Mouse (Mus musculus) liver, embryonic 14 days (tissue): ENCODE measurements around the gene Olfr1105. TPM values are rescaled to one million over a fixed set of nuclear protein-coding genes. Genes with fewer than 3 reads are reported as not detected.

Experiments
- polyA plus RNA-seq: library from polyadenylated mRNA; depleted of rRNA; stranded (reverse); fragments of >200 nt; gene quantifications from 2 replicates; pipeline ENCODE4 v1.2.3, GENCODE M21; 2012; rRNA removed

The Olfr1105 gene
- polyA plus RNA-seq, result not detected in 2 replicates

DNA sequence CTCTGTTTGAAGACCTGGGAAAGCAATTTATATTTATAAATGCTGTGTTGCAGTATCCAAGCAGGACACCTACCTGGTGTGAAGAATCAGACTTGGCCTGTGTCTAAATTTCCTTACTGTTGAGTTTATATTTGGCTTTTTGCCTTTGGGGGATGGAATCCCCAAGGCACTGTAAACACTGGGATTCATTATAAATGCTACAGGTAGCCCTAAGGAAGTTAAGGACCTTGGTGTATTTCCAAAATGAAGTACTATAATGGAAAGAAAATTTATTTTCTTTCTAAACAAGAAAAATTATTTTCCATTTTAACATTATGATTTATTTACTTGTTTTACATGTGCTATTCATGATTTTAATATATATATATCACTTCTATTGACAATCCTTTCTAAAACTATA is at the start of gene Olfr1105:
Gene Olfr1105, minus strand, starts transcription at position 101 of the 400 bp plus-strand sequence.

DNA sequence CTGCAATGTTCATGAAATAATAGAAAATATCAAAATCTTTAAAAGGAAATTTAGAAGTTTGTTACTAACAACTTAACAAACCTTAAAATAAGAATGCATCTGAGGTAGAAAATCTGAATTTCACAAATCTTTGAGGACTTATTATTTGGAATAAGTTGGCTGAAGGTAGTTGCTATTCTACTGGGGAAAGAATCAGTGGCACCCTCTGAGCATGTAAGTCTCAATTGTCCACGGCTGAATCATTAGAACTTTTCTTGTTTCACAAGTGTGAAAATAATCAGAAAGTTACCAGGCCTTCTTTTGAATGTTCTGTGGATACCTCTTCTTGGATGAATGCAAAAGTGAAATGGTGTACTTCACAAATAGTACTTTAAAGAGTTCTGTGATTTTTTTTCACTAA is 39.4 kb upstream of the Olfr1105 start, which contains the start of gene Olfr1107:
Gene Olfr1107, minus strand, starts transcription at position 101 of the 400 bp plus-strand sequence.

GRCm38 (mm10) chr2:87052173-87052572 is 15.8 kb upstream of the Olfr1105 start, which contains the start of gene Olfr1106:
TSS of gene Olfr1106 (minus strand) at chr2:87052273.

GRCm38 (mm10) chr2:87026980-87027379 is 9.4 kb downstream of the Olfr1105 start, which contains the start of gene Olfr1104:
TSS of gene Olfr1104 (minus strand) at chr2:87027080.

GRCm38 (mm10) chr2:86998098-86998497 is 38.2 kb downstream of the Olfr1105 start, which contains the start of gene Olfr1102:
TSS of gene Olfr1102 (plus strand) at chr2:86998398.

GRCm38 (mm10) chr2:86991121-86991520 is 45.2 kb downstream of the Olfr1105 start, which contains the start of gene Olfr1101:
TSS of gene Olfr1101 (minus strand) at chr2:86991221.

Other genes starting within 250 kb of the Olfr1105 start
- gene Olfr141, start 226.5 kb downstream of the Olfr1105 start, polyA plus RNA-seq, result not detected in 2 replicates
- gene Olfr1094, start 211.9 kb downstream of the Olfr1105 start, polyA plus RNA-seq, result not detected in 2 replicates
- gene Olfr1095, start 184.8 kb downstream of the Olfr1105 start, polyA plus RNA-seq, result not detected in 2 replicates
- not detected in 2 replicates for gene Gm13723, start 161.7 kb downstream of the Olfr1105 start, polyA plus RNA-seq
- gene Olfr1097, start 144.3 kb downstream of the Olfr1105 start, polyA plus RNA-seq, result not detected in 2 replicates
- gene Olfr1098, start 112.0 kb downstream of the Olfr1105 start, polyA plus RNA-seq, result not detected in 2 replicates
- not detected in 2 replicates for gene Olfr1099, start 75.8 kb downstream of the Olfr1105 start, polyA plus RNA-seq
- not detected in 2 replicates for gene Olfr1100, start 56.6 kb downstream of the Olfr1105 start, polyA plus RNA-seq
- gene Olfr1101, start 45.3 kb downstream of the Olfr1105 start, polyA plus RNA-seq, result not detected in 2 replicates
- gene Olfr1102, start 38.1 kb downstream of the Olfr1105 start, polyA plus RNA-seq, result not detected in 2 replicates
- gene Olfr1104, start 9.5 kb downstream of the Olfr1105 start, polyA plus RNA-seq, result not detected in 2 replicates
- gene Olfr1106, start 15.7 kb upstream of the Olfr1105 start, polyA plus RNA-seq, result not detected in 2 replicates
- not detected in 2 replicates for gene Olfr1107, start 39.3 kb upstream of the Olfr1105 start, polyA plus RNA-seq
- gene Olfr1109, start 59.5 kb upstream of the Olfr1105 start, polyA plus RNA-seq, result not detected in 2 replicates
- not detected in 2 replicates for gene Olfr259, start 78.0 kb upstream of the Olfr1105 start, polyA plus RNA-seq
- gene Olfr1110, start 103.8 kb upstream of the Olfr1105 start, polyA plus RNA-seq, result not detected in 2 replicates
- gene Olfr1111, start 116.1 kb upstream of the Olfr1105 start, polyA plus RNA-seq, result not detected in 2 replicates
- not detected in 2 replicates for gene Olfr1112, start 151.3 kb upstream of the Olfr1105 start, polyA plus RNA-seq
- not detected in 2 replicates for gene Olfr1113, start 172.4 kb upstream of the Olfr1105 start, polyA plus RNA-seq
- not detected in 2 replicates for gene Olfr1115, start 211.5 kb upstream of the Olfr1105 start, polyA plus RNA-seq
- gene Olfr1116, start 231.0 kb upstream of the Olfr1105 start, polyA plus RNA-seq, result not detected in 2 replicates